Mouse (Mus musculus) neural tube, embryonic 11.5 days (tissue): ENCODE results near the gene 9430015G10Rik. TPM values are rescaled to one million over a fixed set of nuclear protein-coding genes. Genes with fewer than 3 reads are reported as not detected.

Source experiments
- ATAC-seq: fragments of 200-750 bp; cut with Nextera tagmentation; 2 replicates; pipeline ENCODE4 v1.8.0; 2017; ENCODE audit warnings: moderate number of reproducible peaks, mild to moderate bottlenecking, moderate TSS enrichment, moderate library complexity; ENCODE audit not compliant: insufficient read depth, low FRiP score, low TSS enrichment
- DNase-seq: peaks from one replicate; pipeline ENCODE4 v3.0.0-alpha.2; 2015; ENCODE audit warnings: low spot score
- H3K27ac ChIP-seq: fragments of 300-500 bp; sonication (generic); 2 replicates; pipeline ENCODE4 v1.5.1; 2014; ENCODE audit warnings: low read depth, mild to moderate bottlenecking, low read length
- H3K27me3 ChIP-seq: fragments of 300-500 bp; sonication (generic); 2 replicates; pipeline ENCODE4 v1.6.1; 2014; ENCODE audit warnings: mild to moderate bottlenecking, low read length, mixed read lengths; ENCODE audit not compliant: control insufficient read depth, insufficient read depth
- H3K36me3 ChIP-seq: fragments of 300-500 bp; sonication (generic); 2 replicates; pipeline ENCODE4 v1.6.1; 2014; ENCODE audit warnings: mild to moderate bottlenecking, low read length, moderate library complexity, mixed read lengths; ENCODE audit not compliant: control insufficient read depth, insufficient read depth
- H3K4me1 ChIP-seq: fragments of 300-500 bp; sonication (generic); 2 replicates; pipeline ENCODE4 v1.6.1; 2014; ENCODE audit warnings: low read length, mixed read lengths; ENCODE audit not compliant: control insufficient read depth, insufficient read depth
- H3K4me2 ChIP-seq: fragments of 300-500 bp; sonication (generic); 2 replicates; pipeline ENCODE4 v1.6.1; 2014; ENCODE audit warnings: low read depth, mild to moderate bottlenecking, moderate library complexity
- H3K4me3 ChIP-seq: fragments of 300-500 bp; sonication (generic); 2 replicates; pipeline ENCODE4 v1.5.1; 2014; ENCODE audit warnings: low read depth, low read length
- H3K9ac ChIP-seq: fragments of 300-500 bp; sonication (generic); 2 replicates; pipeline ENCODE4 v1.6.1; 2014; ENCODE audit warnings: mild to moderate bottlenecking, low read length
- H3K9me3 ChIP-seq: fragments of 300-500 bp; sonication (generic); 2 replicates; pipeline ENCODE4 v1.6.1; 2016; ENCODE audit warnings: low read length; ENCODE audit not compliant: control insufficient read depth
- WGBS: fragments of 180-500 bp; shearing (Covaris S2); extraction: QIAGEN DNeasy Blood & Tissue Kit; methylation state at CpG from one replicate; pipeline ENCODE4 v1.1.7; 2014; 5-methylcytosine and 5-hydroxymethylcytosine counted together
- polyA plus RNA-seq: library from polyadenylated mRNA; unstranded; fragments of >200 nt; fragmentation: Nextera tagmentation; extraction: Ambion mirVana; gene quantifications from 2 replicates; pipeline ENCODE4 v1.2.1, GENCODE M21; 2014

The 9430015G10Rik gene
- 50.6 and 51.9 TPM in 2 replicates for polyA plus RNA-seq

- no peaks in the 10 kb centered on the region for H3K4me1 ChIP-seq
- ATAC-seq (peak; percentile 98), DNase-seq (peak; percentile 100)
- H3K36me3 ChIP-seq: no peaks in the 10 kb centered on the region; the same call in 1 of the 2 replicates
- H3K4me3 ChIP-seq: peak within 1 kb of the TSS; percentile 61
- 0% methylated on average over 60 of the region's 60 CpGs for WGBS
- peak within 1 kb of the TSS; percentile 54 for H3K4me2 ChIP-seq
- peak within 1 kb of the TSS; percentile 74 for H3K27ac ChIP-seq
- H3K27me3 ChIP-seq: no peaks in the 10 kb centered on the region
- H3K9me3 ChIP-seq: no peaks in the 10 kb centered on the region
- H3K9ac ChIP-seq: peak within 1 kb of the TSS; percentile 77
Measured at GRCm38 (mm10) chr4:156109570-156110331, at the start of gene 9430015G10Rik. Gene 9430015G10Rik (plus strand): TSS chr4:156109982.

GRCm38 (mm10) chr4:156063861-156064509 lies 45.8 kb upstream of the 9430015G10Rik start:
- no peak for ATAC-seq
- H3K4me2 ChIP-seq: no peak overlapping the region
- 5% methylated on average over 4 of the region's 4 CpGs for WGBS
- H3K4me3 ChIP-seq: no peak overlapping the region
- H3K27ac ChIP-seq: no peak overlapping the region
- no peaks in the 10 kb centered on the region for H3K4me1 ChIP-seq
- DNase-seq: peak; percentile 55
- H3K27me3 ChIP-seq: no peaks in the 10 kb centered on the region
- no peaks in the 10 kb centered on the region for H3K36me3 ChIP-seq
- no peaks in the 10 kb centered on the region for H3K9me3 ChIP-seq
- H3K9ac ChIP-seq: no peak overlapping the region

DNA sequence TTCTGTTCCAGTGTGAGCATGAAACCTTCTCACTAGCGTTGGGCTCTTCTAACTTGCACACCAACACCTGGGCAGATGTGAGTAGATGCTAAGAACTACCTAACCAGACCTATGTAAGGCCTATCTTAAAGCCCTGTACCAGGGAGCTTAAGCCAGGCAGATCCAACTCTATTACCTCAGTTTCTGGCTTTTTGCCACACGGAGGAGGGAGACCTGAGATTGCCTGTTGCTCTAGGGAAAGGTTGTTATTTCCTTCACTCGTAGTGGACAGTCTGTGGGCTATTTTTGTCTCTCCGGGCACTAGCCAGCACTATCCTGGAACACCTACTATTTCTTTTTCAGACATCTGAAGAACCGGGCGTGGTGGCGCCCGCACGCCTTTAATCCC lies 45.3 kb upstream of the 9430015G10Rik start:
- ATAC-seq (no peak), DNase-seq (no peak)
- 87% methylated on average over 9 of the region's 9 CpGs for WGBS
- H3K27ac ChIP-seq: no peak overlapping the region
- no peaks in the 10 kb centered on the region for H3K9me3 ChIP-seq
- H3K4me3 ChIP-seq: no peak overlapping the region
- H3K4me1 ChIP-seq: no peaks in the 10 kb centered on the region
- H3K9ac ChIP-seq: no peak overlapping the region
- no peaks in the 10 kb centered on the region for H3K27me3 ChIP-seq
- no peaks in the 10 kb centered on the region for H3K36me3 ChIP-seq
- no peak overlapping the region for H3K4me2 ChIP-seq

- Histone ChIP-seq H3K9ac (no peak overlapping the region), H3K27me3 (no peaks in the 10 kb centered on the region), H3K9me3 (no peaks in the 10 kb centered on the region), H3K4me2 (no peak overlapping the region), H3K36me3 (no peaks in the 10 kb centered on the region), H3K27ac (no peak overlapping the region), H3K4me3 (no peak overlapping the region), H3K4me1 (no peaks in the 10 kb centered on the region)
- no peak for DNase-seq
- WGBS: 85% methylated on average over 10 of the region's 10 CpGs
- ATAC-seq: no peak
Measured at GRCm38 (mm10) chr4:156065156-156065894, 44.5 kb upstream of the 9430015G10Rik start.

GRCm38 (mm10) chr4:156067256-156067949 lies 42.4 kb upstream of the 9430015G10Rik start:
- H3K27ac ChIP-seq: no peak overlapping the region
- no peak for DNase-seq
- no peak overlapping the region for H3K4me3 ChIP-seq
- no peak overlapping the region for H3K9ac ChIP-seq
- no peaks in the 10 kb centered on the region for H3K4me1 ChIP-seq
- no peaks in the 10 kb centered on the region for H3K36me3 ChIP-seq
- H3K27me3 ChIP-seq: no peaks in the 10 kb centered on the region
- 73% methylated on average over 5 of the region's 5 CpGs for WGBS
- H3K9me3 ChIP-seq: no peaks in the 10 kb centered on the region
- no peak for ATAC-seq
- no peak overlapping the region for H3K4me2 ChIP-seq

DNA sequence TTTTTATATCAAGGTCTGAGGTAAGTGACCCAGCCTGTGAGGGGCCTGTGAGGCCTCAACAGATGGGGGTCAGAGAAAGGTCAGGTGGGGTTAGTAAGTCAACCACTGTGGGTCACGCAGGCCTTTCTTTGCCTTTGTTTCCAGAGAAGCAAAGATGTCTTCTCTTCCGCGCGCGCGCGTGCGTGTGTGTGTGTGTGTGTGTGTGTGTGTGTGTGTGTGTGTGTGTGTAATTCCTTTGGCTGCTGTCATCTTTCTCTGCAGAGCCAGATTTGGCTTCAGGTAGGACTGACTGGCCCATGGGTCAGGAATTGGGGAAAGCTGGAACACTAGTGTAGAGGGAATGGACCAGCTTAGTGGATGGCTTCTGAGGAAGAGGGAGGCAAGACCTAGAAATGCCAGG lies 40.1 kb upstream of the 9430015G10Rik start:
- no peak overlapping the region for H3K27ac ChIP-seq
- no peaks in the 10 kb centered on the region for H3K9me3 ChIP-seq
- ATAC-seq (no peak), DNase-seq (no peak)
- 69% methylated on average over 8 of the region's 8 CpGs for WGBS
- H3K4me1 ChIP-seq: no peaks in the 10 kb centered on the region
- H3K4me3 ChIP-seq: no peak overlapping the region
- no peaks in the 10 kb centered on the region for H3K36me3 ChIP-seq
- H3K9ac ChIP-seq: no peak overlapping the region
- no peak overlapping the region for H3K4me2 ChIP-seq
- no peaks in the 10 kb centered on the region for H3K27me3 ChIP-seq

DNA sequence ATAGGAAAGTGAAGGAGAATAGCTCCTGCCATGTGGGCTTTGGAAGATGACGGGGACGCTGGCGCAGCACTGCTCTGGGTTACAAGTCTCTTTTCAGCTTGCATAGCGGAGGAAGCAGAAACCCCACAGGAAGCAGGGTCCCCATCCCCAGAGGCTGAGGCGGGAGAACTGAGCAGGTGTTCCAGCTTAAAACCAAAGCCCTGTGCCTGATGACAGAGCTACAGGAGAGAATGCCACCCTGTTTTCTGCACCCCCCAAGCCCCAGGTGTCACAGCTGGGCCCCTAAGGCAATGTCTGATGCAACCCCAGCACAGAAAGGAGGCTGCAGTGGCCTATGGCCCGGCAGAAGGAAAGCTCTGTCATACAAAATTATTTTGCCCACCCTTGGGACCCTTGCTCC lies 39.5 kb upstream of the 9430015G10Rik start:
- no peak for ATAC-seq
- WGBS: 45% methylated on average over 6 of the region's 6 CpGs

DNA sequence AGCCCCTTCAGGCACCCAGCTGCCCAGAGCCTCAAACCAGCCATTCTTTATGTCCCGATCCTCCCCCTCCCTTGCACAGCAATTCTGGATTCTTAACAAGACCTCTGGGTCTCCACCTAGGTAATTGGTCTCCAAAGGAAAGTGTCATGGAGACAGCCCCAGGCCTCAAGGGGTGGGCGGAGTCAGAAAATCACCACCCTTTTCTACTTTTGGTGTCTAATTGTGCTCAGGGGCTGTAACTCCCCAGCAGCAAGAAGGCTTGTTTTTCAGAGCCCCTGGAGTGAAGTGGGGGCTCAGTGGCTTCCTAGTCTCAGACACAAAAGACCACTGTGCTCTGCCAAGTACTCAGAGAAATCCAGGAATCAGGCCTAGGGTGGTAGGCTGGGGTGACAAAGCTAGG lies 39.1 kb upstream of the 9430015G10Rik start:
- H3K36me3 ChIP-seq: no peaks in the 10 kb centered on the region
- no peak overlapping the region for H3K9ac ChIP-seq
- no peaks in the 10 kb centered on the region for H3K9me3 ChIP-seq
- no peaks in the 10 kb centered on the region for H3K4me1 ChIP-seq
- no peak overlapping the region for H3K27ac ChIP-seq
- ATAC-seq (no peak), DNase-seq (no peak)
- 35% methylated on average over 2 of the region's 2 CpGs for WGBS
- H3K4me2 ChIP-seq: no peak overlapping the region
- H3K27me3 ChIP-seq: no peaks in the 10 kb centered on the region
- H3K4me3 ChIP-seq: no peak overlapping the region

More for the DNA sequence above, 39.5 kb upstream of the 9430015G10Rik start:
- no peak overlapping the region for H3K4me3 ChIP-seq
- H3K4me2 ChIP-seq: no peak overlapping the region
- no peaks in the 10 kb centered on the region for H3K36me3 ChIP-seq
- H3K9ac ChIP-seq: no peak overlapping the region
- no peaks in the 10 kb centered on the region for H3K9me3 ChIP-seq
- DNase-seq: no peak
- no peak overlapping the region for H3K27ac ChIP-seq
- no peaks in the 10 kb centered on the region for H3K4me1 ChIP-seq
- no peaks in the 10 kb centered on the region for H3K27me3 ChIP-seq
